Mouse (Mus musculus) heart, embryonic 10.5 days (tissue): Measurements from ENCODE around the gene Vcan. TPM values are rescaled to one million over a fixed set of nuclear protein-coding genes. Genes with fewer than 3 reads are reported as not detected.
"Not testable (repeated sequence)": the region's sequence is repeated elsewhere in the genome, so short reads cannot be mapped to it uniquely, and the experiment has no call there.

Source experiments
- DNase-seq: peaks from one replicate; pipeline ENCODE4 v3.0.0-alpha.2; 2017; ENCODE audit warnings: low spot score
- H3K27ac ChIP-seq: fragments of 300-500 bp; sonication (generic); 2 replicates; pipeline ENCODE4 v1.5.1; 2016; ENCODE audit warnings: mild to moderate bottlenecking
- H3K27me3 ChIP-seq: fragments of 300-500 bp; sonication (generic); 2 replicates; pipeline ENCODE4 v1.6.1; 2016; ENCODE audit warnings: mild to moderate bottlenecking; ENCODE audit not compliant: poor library complexity, insufficient read depth, severe bottlenecking
- H3K36me3 ChIP-seq: fragments of 300-500 bp; sonication (generic); 2 replicates; pipeline ENCODE4 v1.6.1; 2016; ENCODE audit warnings: mild to moderate bottlenecking, moderate library complexity
- H3K4me1 ChIP-seq: fragments of 300-500 bp; sonication (generic); 2 replicates; pipeline ENCODE4 v1.6.1; 2016; ENCODE audit warnings: mild to moderate bottlenecking
- H3K4me3 ChIP-seq: fragments of 300-500 bp; sonication (generic); 2 replicates; pipeline ENCODE4 v1.5.1; 2016; ENCODE audit warnings: mild to moderate bottlenecking, moderate library complexity
- H3K9me3 ChIP-seq: fragments of 300-500 bp; sonication (generic); 2 replicates; pipeline ENCODE4 v1.6.1; 2016; ENCODE audit warnings: mild to moderate bottlenecking, moderate library complexity
- WGBS: fragments of 180-500 bp; shearing (Covaris S2); methylation state at CpG from one replicate; pipeline ENCODE4 v1.1.7; 2016; 5-methylcytosine and 5-hydroxymethylcytosine counted together
- polyA plus RNA-seq: library from polyadenylated mRNA; unstranded; fragments of >200 nt; fragmentation: Nextera tagmentation; extraction: Ambion mirVana; gene quantifications from 2 replicates; pipeline ENCODE4 v1.2.1, GENCODE M21; 2016

The Vcan gene
- polyA plus RNA-seq: 109 and 166 TPM in 2 replicates

DNA sequence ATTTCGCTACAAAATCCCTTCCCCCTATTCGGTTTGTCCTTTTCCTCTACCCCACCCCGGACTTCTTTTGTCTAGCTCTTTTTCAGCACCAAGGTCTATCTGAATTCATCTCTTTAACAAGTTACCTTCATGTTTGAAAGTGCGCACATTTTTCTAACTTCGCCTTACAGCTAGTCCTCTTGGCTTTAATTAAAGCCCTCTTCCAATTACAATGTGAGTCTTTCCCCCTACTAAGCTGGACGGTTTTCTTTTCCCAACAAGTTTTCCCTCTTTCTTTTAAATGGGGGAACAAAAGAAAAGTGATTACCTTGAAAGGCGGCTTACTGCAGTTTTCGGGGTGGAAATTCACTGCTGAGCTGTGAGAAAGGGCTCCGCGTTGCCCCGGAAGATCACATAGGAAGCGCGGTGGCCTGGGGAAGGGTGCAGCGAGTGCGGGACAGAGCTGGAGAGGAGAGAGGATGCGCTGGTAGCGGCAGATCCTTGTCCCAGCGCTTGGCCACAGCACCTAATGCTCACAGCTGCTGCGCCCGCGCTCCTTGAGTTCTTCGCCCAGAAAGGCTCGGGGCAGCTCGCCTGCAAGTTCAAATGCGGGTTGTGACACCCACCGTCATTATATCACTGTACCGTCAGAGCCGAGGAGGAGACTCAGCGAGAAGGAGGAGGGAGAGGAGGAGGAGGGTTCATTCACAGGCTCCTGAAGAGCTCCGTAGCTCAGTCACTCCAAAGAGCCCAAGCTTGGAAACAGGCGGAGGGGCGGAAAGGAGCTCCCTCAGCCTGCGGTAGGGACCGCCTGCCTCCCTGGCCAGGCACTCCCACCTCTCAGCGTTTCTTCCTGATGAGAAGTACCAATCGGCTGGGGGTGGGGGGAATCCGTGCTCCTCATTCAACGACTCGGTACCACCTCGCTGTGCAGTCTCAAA is at the start of gene Vcan:
TSS of gene Vcan (minus strand) at position 744 of the 920 bp plus-strand sequence.
- no peaks in the 10 kb centered on the region for H3K27me3 ChIP-seq
- H3K36me3 ChIP-seq: no peaks in the 10 kb centered on the region
- peaks cover 21% of the 10 kb centered on the region for H3K4me1 ChIP-seq
- H3K27ac ChIP-seq: peak within 1 kb of the TSS; percentile 95
- H3K4me3 ChIP-seq: peak within 1 kb of the TSS; percentile 75
- WGBS: under 1% methylated on average over 40 of the region's 40 CpGs
- DNase-seq: peak; percentile 91
- no peaks in the 10 kb centered on the region for H3K9me3 ChIP-seq

DNA sequence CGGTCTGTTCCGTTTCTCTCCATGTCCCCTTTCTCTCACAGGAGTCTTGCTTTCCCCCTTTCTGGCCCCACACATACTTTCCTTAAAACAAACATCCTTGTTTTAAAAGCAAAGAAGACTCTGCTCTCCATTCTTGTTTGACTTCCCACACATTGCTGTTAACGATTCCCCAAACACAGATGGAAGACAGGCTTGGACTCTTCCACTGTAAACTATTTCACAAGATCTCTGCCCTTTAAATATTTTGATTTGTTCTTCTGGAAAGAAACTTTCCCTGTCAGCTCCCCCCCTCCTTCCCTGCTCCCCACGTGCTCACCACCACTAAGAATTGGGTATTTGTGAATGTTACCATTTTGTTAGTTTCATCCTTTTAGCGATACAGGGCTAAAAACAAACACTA is 49.2 kb upstream of the Vcan start:
- Histone ChIP-seq H3K9me3 (no peaks in the 10 kb centered on the region), H3K27me3 (no peaks in the 10 kb centered on the region), H3K36me3 (no peaks in the 10 kb centered on the region), H3K27ac (no peak overlapping the region), H3K4me3 (no peak overlapping the region), H3K4me1 (no peaks in the 10 kb centered on the region)
- 71% methylated on average over 5 of the region's 5 CpGs for WGBS
- no peak for DNase-seq

DNA sequence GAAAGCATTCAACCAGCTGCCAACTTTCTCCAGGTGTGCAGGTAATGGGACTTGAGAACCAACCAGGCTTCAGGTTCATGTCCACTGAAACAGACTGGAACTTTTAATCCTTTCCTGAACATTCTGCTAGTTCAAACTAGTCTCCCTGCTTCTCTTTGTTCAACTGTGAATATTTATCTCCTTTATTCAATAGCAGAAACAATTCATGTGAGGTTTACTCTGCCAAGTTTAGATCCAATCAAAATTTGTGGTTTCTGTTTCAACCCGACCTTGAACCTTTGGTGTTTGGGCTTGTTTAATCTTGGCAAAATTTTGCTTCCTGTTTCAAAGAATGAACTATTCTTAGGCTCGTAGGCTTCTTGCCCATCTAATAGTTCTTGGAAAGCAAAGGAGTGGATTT is 40.6 kb upstream of the Vcan start:
- Histone ChIP-seq H3K4me1 (no peaks in the 10 kb centered on the region), H3K9me3 (no peaks in the 10 kb centered on the region), H3K27me3 (no peaks in the 10 kb centered on the region), H3K36me3 (no peaks in the 10 kb centered on the region), H3K4me3 (no peak overlapping the region), H3K27ac (no peak overlapping the region)
- WGBS: 72% methylated on average over 2 of the region's 2 CpGs
- DNase-seq: no peak

DNA sequence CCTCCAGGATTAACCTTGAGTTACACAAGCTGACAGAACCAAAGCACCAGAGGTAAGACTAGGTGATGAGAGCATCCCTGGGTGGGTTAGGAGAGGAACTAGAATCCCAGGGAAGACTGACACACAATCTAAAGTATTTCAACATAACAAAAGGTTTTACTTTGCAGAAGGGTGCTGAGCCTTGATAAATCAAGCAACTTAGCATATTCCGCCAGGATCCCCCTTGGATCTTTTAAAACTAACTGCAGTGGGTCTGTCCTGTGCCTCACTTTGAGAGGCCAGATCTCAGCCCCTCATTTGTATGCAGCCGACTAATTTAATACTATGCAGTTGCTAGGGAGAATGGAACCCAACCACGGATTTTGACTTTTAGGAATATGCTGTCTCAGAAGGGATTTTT is 38.0 kb upstream of the Vcan start:
- WGBS: 62% methylated on average over 3 of the region's 3 CpGs
- Histone ChIP-seq H3K27ac (no peak overlapping the region), H3K27me3 (no peaks in the 10 kb centered on the region)

DNA sequence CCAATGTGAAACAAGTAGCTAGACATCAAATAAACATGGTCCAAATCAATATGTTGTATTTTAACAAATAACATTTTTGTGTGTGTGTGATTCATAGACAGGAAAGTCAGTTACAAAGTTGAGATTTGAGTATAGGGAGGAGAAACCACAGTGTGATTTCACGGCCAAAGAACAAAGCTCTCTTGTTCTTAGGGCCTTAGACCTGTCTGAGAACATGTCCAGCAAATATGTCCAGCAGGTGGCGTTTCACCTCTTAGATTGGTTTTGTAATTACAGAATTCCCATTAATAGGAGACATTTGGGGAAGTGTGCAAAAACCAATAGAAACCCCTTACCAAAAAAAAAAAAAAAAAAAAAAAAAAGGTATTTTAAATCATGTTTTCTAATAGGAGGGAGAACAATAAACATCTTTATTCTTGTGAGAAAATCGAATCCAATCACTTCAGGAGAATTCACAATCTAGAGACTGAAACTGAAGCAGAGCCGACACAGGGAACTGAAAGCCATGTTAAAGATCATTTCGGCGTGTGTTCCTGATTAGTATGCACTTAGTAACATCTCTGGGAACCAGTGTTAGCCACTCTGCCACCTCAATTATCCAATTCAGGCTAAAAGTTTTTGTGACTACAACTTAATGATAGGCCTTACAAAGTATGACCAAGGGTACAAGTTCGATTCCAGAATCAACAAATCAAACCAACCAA is 37.1 kb upstream of the Vcan start:
- Histone ChIP-seq H3K27ac (no peak overlapping the region), H3K4me1 (no peaks in the 10 kb centered on the region), H3K4me3 (no peak overlapping the region), H3K9me3 (no peaks in the 10 kb centered on the region), H3K27me3 (no peaks in the 10 kb centered on the region), H3K36me3 (no peaks in the 10 kb centered on the region)
- WGBS: 59% methylated on average over 7 of the region's 7 CpGs
- peak; percentile 80 for DNase-seq

More for the DNA sequence above, 38.0 kb upstream of the Vcan start:
- H3K4me3 ChIP-seq: no peak overlapping the region
- no peaks in the 10 kb centered on the region for H3K9me3 ChIP-seq
- no peak for DNase-seq
- no peaks in the 10 kb centered on the region for H3K4me1 ChIP-seq
- no peaks in the 10 kb centered on the region for H3K36me3 ChIP-seq

DNA sequence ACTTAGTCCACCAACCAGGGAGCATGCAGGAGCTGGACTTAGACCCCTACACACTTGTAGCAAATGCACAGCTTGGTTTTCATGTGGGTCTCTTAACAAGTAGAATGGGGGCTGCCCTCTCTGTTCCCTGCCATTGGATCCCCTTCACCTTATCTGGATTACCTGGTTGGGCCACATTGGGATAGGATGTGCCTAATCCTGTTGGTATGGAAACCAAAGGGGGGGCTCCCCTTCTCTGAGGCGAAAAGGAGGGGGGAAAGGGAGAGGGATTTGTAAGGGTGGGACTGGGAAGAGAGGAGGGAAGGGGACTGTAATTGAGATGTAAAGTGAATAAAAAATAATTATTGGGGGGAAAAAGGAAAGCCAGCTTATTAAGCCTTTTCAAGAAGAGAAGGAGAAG is 35.5 kb upstream of the Vcan start:
- H3K27ac ChIP-seq: no peak overlapping the region
- no peaks in the 10 kb centered on the region for H3K27me3 ChIP-seq
- no peaks in the 10 kb centered on the region for H3K4me1 ChIP-seq
- 50% methylated on average over 1 of the region's 1 CpGs for whole genome bisulfite sequencing
- H3K36me3 ChIP-seq: no peaks in the 10 kb centered on the region
- no peaks in the 10 kb centered on the region for H3K9me3 ChIP-seq
- no peak for DNase-seq
- no peak overlapping the region for H3K4me3 ChIP-seq

DNA sequence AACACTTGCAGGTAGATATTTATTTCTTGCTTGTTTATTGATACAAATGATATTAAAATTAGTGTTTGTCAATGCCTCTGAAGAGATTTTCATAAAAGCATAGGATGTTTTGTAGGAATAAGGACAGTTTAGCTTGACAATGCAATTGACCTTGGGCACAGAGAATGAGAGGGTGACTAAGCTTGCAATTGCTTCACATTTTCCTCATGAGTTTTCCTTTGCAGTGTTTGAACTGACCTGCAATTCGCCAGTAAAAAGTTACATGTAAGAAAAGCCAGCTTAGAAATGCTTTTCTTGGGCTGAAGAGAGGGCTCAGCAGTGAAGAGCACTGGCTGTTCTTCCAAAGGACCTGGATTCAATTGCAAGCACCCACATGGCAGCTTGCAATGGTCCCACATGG is 34.8 kb upstream of the Vcan start:
- no peak overlapping the region for H3K4me3 ChIP-seq
- H3K4me1 ChIP-seq: no peaks in the 10 kb centered on the region
- no peaks in the 10 kb centered on the region for H3K36me3 ChIP-seq
- no peaks in the 10 kb centered on the region for H3K9me3 ChIP-seq
- no peak overlapping the region for H3K27ac ChIP-seq
- no peak for DNase-seq
- WGBS: 88% methylated on average over 1 of the region's 1 CpGs
- no peaks in the 10 kb centered on the region for H3K27me3 ChIP-seq

DNA sequence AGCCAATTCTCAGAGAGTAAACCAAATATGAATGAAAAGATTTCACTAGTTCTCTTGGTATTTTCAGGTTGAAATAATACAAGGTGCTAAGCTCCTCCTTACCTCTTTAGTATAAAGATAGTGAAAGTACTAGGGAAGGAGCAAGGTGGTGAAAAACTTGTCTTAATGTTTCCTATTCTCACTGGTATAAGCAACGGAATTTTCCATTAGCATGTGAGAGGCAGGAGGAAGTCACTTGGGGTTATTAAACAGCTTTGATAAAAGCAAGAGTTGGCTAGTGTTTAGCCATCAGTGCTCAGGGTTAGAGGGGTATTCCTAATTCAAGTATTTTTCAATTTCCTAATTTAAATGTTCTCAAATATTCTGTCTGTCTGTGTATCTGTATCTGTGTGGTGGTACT is 24.2 kb upstream of the Vcan start:
- Histone ChIP-seq H3K27ac (no peak overlapping the region), H3K9me3 (no peaks in the 10 kb centered on the region), H3K27me3 (no peaks in the 10 kb centered on the region), H3K4me3 (no peak overlapping the region), H3K4me1 (0 out of 2 replicates have a peak, but pooled peaks cover 1% of the 10 kb centered on the region), H3K36me3 (no peaks in the 10 kb centered on the region)
- DNase-seq: no peak
- WGBS: 39% methylated on average over 1 of the region's 1 CpGs

DNA sequence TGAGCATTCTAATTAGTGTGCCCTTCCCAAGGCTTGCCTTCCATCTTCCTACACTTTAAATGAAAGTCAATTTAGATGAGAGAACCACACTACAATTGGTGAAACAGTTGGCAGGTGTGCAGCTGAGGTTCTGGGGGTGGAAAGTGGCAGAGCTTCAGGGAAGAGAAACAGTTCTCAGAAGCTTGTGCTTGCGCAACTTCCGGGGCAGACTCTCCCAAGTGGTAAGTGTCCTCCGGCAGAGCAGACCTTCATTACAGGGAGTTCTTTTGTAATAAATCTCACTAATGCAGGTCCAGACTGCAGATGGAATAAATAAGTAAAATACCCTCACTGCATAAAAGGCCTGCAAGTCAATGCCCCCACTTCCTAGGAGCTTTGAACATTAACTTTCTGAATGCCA is 23.7 kb upstream of the Vcan start:
- Histone ChIP-seq H3K4me3 (no peak overlapping the region), H3K4me1 (peaks cover 5% of the 10 kb centered on the region; the same call in 1 of the 2 replicates), H3K36me3 (no peaks in the 10 kb centered on the region), H3K27me3 (no peaks in the 10 kb centered on the region), H3K27ac (no peak overlapping the region), H3K9me3 (no peaks in the 10 kb centered on the region)
- no peak for DNase-seq
- 89% methylated on average over 3 of the region's 3 CpGs for WGBS

DNA sequence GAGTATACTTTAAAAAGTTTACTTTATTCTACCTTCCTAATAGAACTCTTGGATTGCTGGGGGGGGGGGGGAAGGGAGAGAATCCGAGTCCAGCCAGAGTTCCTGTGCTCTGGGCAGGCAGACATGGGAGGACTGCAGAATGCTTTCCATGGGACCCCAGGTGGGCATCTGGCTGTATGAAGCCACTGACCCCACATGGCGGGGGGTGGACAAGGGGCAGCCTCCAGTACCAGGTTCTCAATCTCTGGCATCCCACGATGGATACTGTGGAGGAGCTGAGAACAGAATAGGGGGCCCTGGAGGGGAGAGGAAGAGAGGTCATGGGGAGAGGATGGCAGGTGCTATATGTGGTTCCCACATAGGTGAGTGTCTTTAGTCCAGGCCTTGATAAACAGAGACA is 20.0 kb upstream of the Vcan start:
- DNase-seq: peak; percentile 68
- Histone ChIP-seq H3K27me3 (no peaks in the 10 kb centered on the region), H3K9me3 (no peaks in the 10 kb centered on the region), H3K4me3 (no peak overlapping the region), H3K27ac (no peak overlapping the region), H3K36me3 (no peaks in the 10 kb centered on the region), H3K4me1 (peaks cover 16% of the 10 kb centered on the region; the same call in 1 of the 2 replicates)
- 66% methylated on average over 3 of the region's 3 CpGs for WGBS

DNA sequence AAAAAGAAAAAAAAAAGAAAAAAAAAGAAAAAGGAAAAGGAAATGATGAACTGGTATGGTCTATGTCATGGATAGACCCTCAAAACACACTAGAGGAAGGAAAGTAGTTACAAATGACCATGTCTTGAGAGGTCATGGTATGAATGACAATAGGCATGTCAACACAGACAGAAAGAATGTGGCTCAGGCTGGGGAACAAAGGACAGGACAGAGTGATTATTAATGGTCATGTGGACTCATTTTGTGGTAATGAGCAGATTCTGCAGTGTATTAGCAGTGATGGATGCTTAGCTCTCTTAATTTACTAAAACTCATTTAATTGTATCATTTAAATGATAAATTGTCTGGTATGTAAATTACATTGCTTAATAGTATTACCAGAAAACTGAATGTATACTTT is 14.0 kb upstream of the Vcan start:
- Histone ChIP-seq H3K4me1 (peaks cover 17% of the 10 kb centered on the region; the same call in 1 of the 2 replicates), H3K27me3 (no peaks in the 10 kb centered on the region), H3K4me3 (no peak overlapping the region), H3K27ac (no peak overlapping the region), H3K9me3 (no peaks in the 10 kb centered on the region), H3K36me3 (no peaks in the 10 kb centered on the region)
- no peak for DNase-seq

DNA sequence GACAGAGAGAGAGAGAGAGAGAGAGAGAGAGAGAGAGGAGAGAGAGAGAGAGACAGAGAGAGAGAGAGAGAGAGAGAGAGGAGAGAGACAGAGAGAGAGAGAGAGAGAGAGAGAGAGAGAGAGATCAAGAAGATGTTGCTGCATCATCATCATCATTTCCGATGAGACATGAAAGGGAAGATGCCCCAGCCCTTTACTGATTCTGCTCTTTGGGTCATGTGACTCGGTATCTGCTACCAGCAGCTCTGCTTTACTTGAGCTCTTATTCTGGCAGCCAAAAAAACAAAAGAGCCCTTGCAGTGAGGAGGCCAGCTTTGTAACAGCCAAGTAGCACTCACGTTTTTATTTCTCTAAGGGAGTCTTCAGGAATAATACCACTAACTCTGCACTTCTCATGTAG is 8.3 kb upstream of the Vcan start:
- H3K27ac ChIP-seq, H3K9me3 ChIP-seq, H3K27me3 ChIP-seq, H3K36me3 ChIP-seq, H3K4me3 ChIP-seq: not testable (repeated sequence)
- WGBS: 20% methylated on average over 3 of the region's 3 CpGs
- H3K4me1 ChIP-seq: peaks cover 32% of the 10 kb centered on the region
- DNase-seq: peak; percentile 55

DNA sequence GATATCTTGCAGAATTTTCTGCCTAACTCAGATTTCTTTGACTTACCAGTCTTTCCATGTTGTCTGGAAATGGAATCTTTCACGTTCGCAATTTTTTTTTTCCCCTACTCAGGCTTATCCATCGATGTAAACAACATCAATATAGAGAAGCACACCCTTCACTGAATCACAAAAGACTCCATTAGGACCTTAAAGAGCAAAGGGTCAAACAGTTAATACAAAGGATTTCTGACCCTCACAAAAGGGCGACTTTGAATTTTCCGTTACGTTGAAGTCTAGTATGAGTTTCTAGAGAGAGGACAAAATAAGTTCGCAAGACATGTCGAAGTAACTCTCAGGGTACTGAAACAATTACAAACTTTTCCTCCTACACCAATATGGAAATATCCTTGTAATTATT is 892 bp upstream of the Vcan start:
- no peak for DNase-seq
- Histone ChIP-seq H3K27ac (peak overlapping the region; percentile 95), H3K36me3 (no peaks in the 10 kb centered on the region), H3K4me3 (peak overlapping the region; percentile 75), H3K27me3 (no peaks in the 10 kb centered on the region), H3K4me1 (peaks cover 26% of the 10 kb centered on the region), H3K9me3 (no peaks in the 10 kb centered on the region)
- 15% methylated on average over 8 of the region's 8 CpGs for WGBS
